Mouse (Mus musculus) liver, embryonic 11.5 days (tissue): ENCODE results near the gene Adamts6. TPM values are rescaled to one million over a fixed set of nuclear protein-coding genes. Genes with fewer than 3 reads are reported as not detected.

Source experiments
- ATAC-seq: fragments of 200-750 bp; cut with Nextera tagmentation; replicated peaks from 2 replicates; pipeline ENCODE4 v1.8.0; 2017; ENCODE audit warnings: moderate number of reproducible peaks, mild to moderate bottlenecking, moderate TSS enrichment, moderate library complexity; ENCODE audit not compliant: low FRiP score
- DNase-seq: peaks from one replicate; pipeline ENCODE4 v3.0.0-alpha.2; 2017; ENCODE audit warnings: low spot score
- H3K27ac ChIP-seq: fragments of 300-500 bp; sonication (generic); 2 replicates; pipeline ENCODE4 v1.5.1; 2014; ENCODE audit warnings: mild to moderate bottlenecking, low read depth, low read length, control low read depth
- H3K27me3 ChIP-seq: fragments of 300-500 bp; sonication (generic); replicated peaks from 2 replicates; pipeline ENCODE4 v1.6.1; 2014; ENCODE audit warnings: low read length, mixed read lengths; ENCODE audit not compliant: control insufficient read depth, insufficient read depth
- H3K36me3 ChIP-seq: fragments of 300-500 bp; sonication (generic); 2 replicates; pipeline ENCODE4 v1.6.1; 2014; ENCODE audit warnings: mild to moderate bottlenecking, low read length, moderate library complexity, mixed read lengths; ENCODE audit not compliant: control insufficient read depth, insufficient read depth
- H3K4me1 ChIP-seq: fragments of 300-500 bp; sonication (generic); replicated peaks from 2 replicates; pipeline ENCODE4 v1.6.1; 2014; ENCODE audit warnings: low read length, mixed read lengths; ENCODE audit not compliant: control insufficient read depth, insufficient read depth
- H3K4me2 ChIP-seq: fragments of 300-500 bp; sonication (generic); 2 replicates; pipeline ENCODE4 v1.6.1; 2014; ENCODE audit warnings: mild to moderate bottlenecking, control low read depth, moderate library complexity
- H3K4me3 ChIP-seq: fragments of 300-500 bp; sonication (generic); 2 replicates; pipeline ENCODE4 v1.5.1; 2014; ENCODE audit warnings: low read depth, low read length, control low read depth
- H3K9ac ChIP-seq: fragments of 300-500 bp; sonication (generic); 2 replicates; pipeline ENCODE4 v1.6.1; 2014; ENCODE audit warnings: low read depth, low read length, control low read depth
- H3K9me3 ChIP-seq: fragments of 300-500 bp; sonication (generic); 2 replicates; pipeline ENCODE4 v1.6.1; 2016; ENCODE audit warnings: low read length, inconsistent platforms, mixed read lengths; ENCODE audit not compliant: control insufficient read depth
- WGBS: fragments of 180-500 bp; shearing (Covaris S2); extraction: QIAGEN DNeasy Blood & Tissue Kit; methylation state at CpG from one replicate; pipeline ENCODE4 v1.1.7; 2014; 5-methylcytosine and 5-hydroxymethylcytosine counted together
- polyA plus RNA-seq: library from polyadenylated mRNA; unstranded; fragments of >200 nt; fragmentation: Nextera tagmentation; extraction: Ambion mirVana; gene quantifications from 2 replicates; pipeline ENCODE4 v1.2.1, GENCODE M21; 2014

Adamts6 gene
- polyA plus RNA-seq, 1 experiment from 2014 or later = 0.95 TPM

DNA sequence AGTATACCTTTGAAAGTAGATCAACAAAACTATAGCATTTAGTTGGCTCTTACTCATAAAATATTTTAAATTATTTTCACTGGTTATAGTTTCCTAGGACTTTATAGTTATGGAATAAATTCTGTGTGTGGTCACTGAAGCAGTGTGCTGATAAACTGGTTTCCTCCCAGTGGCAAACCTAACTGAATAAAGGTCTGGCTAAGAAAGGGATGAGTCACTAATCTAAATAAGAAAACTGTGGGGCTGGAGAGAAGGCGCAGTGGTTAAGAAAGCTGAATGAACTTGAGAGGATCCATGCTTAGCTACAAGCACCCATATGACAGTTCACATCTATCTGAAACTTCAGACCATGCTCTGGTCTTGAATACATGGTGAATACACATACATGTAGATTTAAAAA, 7.8 kb downstream of the Adamts6 start:
- WGBS = 69% methylated on average over 1 of the region's 1 CpGs
- Histone ChIP-seq H3K4me3 (no peak overlapping the region), H3K4me2 (no peak overlapping the region), H3K9ac (no peak overlapping the region), H3K27me3 (no peaks in the 10 kb centered on the region), H3K4me1 (no peaks in the 10 kb centered on the region), H3K9me3 (no peaks in the 10 kb centered on the region), H3K36me3 (no peaks in the 10 kb centered on the region), H3K27ac (no peak overlapping the region)
- DNase-seq = no peak
- ATAC-seq = no peak

DNA sequence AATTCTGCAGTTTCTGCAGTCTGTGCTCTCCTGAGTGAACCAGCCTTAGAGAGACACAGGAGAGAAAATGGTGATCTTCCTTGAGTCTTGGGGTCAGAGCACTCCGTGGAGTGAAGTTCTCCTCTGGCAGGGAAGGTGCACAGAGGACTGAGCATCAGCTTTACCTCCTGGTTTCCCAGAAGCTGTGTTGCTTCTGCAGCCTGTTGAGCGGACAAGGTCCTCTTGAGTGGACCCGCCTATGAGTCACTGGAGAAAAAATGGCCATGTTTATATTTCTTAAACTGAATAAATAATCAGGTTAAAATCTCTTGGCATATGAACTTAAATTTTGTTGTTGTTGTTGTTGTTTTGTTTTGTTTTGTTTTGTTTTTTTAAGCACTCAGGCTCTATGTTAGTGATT, 41.7 kb downstream of the Adamts6 start:
- no peak for DNase-seq
- Histone ChIP-seq H3K27me3 (no peaks in the 10 kb centered on the region), H3K4me3 (no peak overlapping the region), H3K9ac (no peak overlapping the region), H3K9me3 (no peaks in the 10 kb centered on the region), H3K27ac (no peak overlapping the region), H3K4me1 (no peaks in the 10 kb centered on the region), H3K36me3 (no peaks in the 10 kb centered on the region), H3K4me2 (no peak overlapping the region)
- 91% methylated on average over 3 of the region's 3 CpGs for WGBS
- ATAC-seq = no peak

DNA sequence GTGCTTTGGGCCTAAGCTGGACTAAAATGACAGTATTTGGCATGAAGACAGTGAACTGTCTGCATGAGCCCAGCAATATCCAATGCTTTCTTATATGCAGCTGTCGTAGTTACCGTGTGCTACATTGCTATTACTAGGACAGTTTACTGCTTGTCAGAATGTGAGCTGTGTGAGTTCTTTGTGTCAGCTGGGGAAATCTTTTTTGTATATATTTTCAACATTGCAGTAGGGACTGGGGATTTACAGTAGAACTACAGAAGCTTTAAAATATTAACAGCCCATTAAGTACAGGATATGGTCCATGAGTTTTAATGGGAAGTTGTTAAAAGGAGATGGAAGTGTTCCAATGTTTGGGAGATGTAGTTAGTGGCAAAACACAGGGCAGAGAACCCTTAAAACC, 42.1 kb downstream of the Adamts6 start:
- Histone ChIP-seq H3K36me3 (no peaks in the 10 kb centered on the region), H3K9me3 (no peaks in the 10 kb centered on the region), H3K4me3 (no peak overlapping the region), H3K9ac (no peak overlapping the region), H3K27me3 (no peaks in the 10 kb centered on the region), H3K4me1 (no peaks in the 10 kb centered on the region), H3K4me2 (no peak overlapping the region), H3K27ac (no peak overlapping the region)
- DNase-seq (no peak), ATAC-seq (no peak)
- 88% methylated on average over 2 of the region's 2 CpGs for WGBS

DNA sequence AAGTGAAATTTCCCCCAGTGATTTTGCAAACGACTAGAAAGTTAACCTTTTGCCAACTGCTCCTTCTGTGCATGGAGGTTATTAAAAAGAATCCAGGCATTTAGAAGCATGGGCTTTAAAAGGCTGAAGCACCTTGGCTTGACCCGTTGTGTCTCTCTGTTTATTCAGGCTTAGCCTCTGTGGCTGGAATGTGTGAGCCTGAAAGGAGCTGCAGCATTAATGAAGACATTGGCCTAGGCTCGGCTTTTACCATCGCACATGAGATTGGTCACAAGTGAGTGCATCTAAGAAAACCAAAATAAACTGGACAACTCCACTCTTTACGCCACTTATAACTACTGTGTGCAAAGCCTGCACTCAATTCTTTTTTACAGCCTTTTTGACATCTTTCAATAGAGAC, 65.0 kb downstream of the Adamts6 start:
- ATAC-seq = no peak
- Histone ChIP-seq H3K27ac (no peak overlapping the region), H3K36me3 (no peaks in the 10 kb centered on the region), H3K4me3 (no peak overlapping the region), H3K27me3 (no peaks in the 10 kb centered on the region), H3K9ac (no peak overlapping the region), H3K4me1 (no peaks in the 10 kb centered on the region), H3K4me2 (no peak overlapping the region), H3K9me3 (no peaks in the 10 kb centered on the region)
- no peak for DNase-seq
- 77% methylated on average over 5 of the region's 5 CpGs for WGBS

DNA sequence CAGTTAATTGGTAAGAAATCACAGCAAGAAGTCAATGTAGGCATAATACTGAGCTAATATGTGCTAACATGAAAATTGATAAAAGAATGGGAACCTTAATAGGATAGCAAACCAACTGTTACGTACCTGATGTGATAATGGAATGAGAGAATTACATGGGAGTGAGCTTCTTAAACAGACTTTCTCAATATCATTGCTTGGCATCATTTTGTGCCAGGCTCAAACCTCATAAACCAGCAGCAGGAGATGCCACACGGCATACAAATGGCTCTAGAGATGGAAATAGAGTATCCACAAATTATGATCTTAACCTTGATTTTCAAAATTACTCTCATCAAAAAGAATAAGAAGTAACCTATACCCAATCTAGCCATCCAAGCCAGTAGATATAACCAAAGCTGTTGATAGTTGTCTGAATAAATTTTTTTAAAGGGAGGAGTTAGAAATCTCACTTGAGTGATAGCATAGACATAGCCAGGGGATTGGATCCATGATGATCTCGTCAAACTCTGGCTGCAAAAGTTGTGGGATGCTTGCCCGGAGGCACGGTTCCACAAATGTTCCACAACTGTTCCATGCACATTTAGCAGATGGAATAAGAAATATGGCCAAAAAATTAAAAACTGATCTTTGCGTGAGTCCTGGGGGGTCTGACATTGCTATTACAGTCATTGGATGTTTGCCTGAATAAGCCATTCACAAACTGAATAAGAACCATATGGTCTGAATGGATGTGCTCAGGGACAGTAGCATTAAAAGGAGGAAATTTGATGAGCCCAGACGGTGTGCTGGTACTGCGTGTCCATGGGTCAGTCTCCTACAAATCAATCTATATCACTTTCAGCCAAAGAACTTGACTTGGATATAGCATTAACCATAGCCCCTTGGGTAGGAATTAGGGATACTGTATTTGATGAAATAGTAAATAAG, 106.1 kb downstream of the Adamts6 start:
- no peak overlapping the region for H3K4me3 ChIP-seq
- DNase-seq (no peak), ATAC-seq (no peak)
- H3K27ac ChIP-seq = no peak overlapping the region
- 88% methylated on average over 8 of the region's 8 CpGs for WGBS
- H3K4me1 ChIP-seq = no peaks in the 10 kb centered on the region
- H3K27me3 ChIP-seq = no peaks in the 10 kb centered on the region
- H3K9me3 ChIP-seq = no peaks in the 10 kb centered on the region
- no peaks in the 10 kb centered on the region for H3K36me3 ChIP-seq
- no peak overlapping the region for H3K4me2 ChIP-seq
- H3K9ac ChIP-seq = no peak overlapping the region

DNA sequence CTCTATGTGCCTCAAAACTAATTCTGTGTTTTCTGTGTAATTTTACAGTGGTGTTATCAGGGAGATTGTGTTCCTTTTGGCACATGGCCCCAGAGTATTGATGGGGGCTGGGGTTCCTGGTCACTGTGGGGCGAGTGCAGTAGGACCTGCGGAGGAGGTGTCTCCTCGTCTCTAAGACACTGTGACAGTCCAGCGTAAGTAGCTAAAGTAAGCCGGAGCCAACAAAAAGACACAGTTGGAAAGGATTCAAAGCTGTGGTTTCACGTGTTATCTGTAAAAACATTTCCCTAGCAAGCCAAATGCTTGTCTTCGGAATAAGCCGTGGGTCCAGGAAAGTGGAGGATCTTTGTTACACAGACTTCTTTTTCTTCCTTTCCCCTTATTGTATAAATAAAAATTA, 110.2 kb downstream of the Adamts6 start:
- no peak for ATAC-seq
- H3K36me3 ChIP-seq = no peaks in the 10 kb centered on the region
- no peak overlapping the region for H3K4me3 ChIP-seq
- H3K4me2 ChIP-seq = no peak overlapping the region
- 76% methylated on average over 8 of the region's 8 CpGs for WGBS
- no peak overlapping the region for H3K27ac ChIP-seq
- no peaks in the 10 kb centered on the region for H3K9me3 ChIP-seq
- no peak overlapping the region for H3K9ac ChIP-seq
- H3K4me1 ChIP-seq = no peaks in the 10 kb centered on the region
- no peak for DNase-seq
- H3K27me3 ChIP-seq = no peaks in the 10 kb centered on the region

DNA sequence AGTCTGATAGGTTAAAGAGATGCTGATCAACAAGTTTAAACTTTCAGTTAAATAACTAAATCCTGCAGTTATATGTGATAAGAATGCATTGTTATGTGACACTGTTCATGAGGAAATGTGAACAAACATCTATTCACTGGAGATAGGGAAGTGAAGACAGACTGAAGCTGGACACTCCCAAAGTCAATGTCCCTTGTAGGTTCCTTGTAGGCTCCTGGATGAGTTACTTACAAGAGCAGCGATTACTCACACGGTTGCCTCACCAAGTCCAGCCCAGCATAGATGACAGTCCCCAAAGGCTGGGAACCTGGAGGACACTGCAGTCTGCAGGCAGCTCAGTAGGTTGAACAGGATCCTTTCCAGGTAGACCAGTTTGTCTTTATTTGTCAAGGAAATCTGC, 145.1 kb downstream of the Adamts6 start:
- Histone ChIP-seq H3K36me3 (no peaks in the 10 kb centered on the region), H3K9ac (no peak overlapping the region), H3K27ac (no peak overlapping the region), H3K27me3 (no peaks in the 10 kb centered on the region), H3K9me3 (no peaks in the 10 kb centered on the region), H3K4me3 (no peak overlapping the region), H3K4me1 (no peaks in the 10 kb centered on the region), H3K4me2 (no peak overlapping the region)
- WGBS = 85% methylated on average over 2 of the region's 2 CpGs
- DNase-seq (no peak), ATAC-seq (no peak)

DNA sequence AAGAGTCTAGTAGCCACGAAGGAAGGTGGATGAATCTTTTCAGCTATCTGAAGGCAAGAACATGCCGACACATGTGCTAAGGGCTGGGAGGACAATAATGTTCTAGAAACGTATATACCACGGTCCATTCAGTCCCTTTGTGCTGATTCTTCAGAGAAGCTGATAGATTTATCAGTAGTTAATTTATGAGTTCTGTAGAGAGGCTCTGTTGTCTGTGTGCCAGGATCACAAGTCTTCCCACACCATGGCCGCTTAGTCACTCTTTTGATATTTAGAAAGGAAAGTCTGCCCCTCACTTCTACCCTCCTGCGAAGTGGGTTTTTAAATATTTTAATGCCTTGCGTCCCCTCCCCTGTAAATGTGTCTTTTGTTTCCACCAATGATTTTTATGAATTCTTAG, 154.9 kb downstream of the Adamts6 start:
- no peak overlapping the region for H3K4me2 ChIP-seq
- 85% methylated on average over 7 of the region's 7 CpGs for WGBS
- no peaks in the 10 kb centered on the region for H3K9me3 ChIP-seq
- ATAC-seq (no peak), DNase-seq (no peak)
- no peaks in the 10 kb centered on the region for H3K4me1 ChIP-seq
- H3K27me3 ChIP-seq = no peaks in the 10 kb centered on the region
- no peak overlapping the region for H3K4me3 ChIP-seq
- H3K36me3 ChIP-seq = no peaks in the 10 kb centered on the region
- no peak overlapping the region for H3K9ac ChIP-seq
- H3K27ac ChIP-seq = no peak overlapping the region

DNA sequence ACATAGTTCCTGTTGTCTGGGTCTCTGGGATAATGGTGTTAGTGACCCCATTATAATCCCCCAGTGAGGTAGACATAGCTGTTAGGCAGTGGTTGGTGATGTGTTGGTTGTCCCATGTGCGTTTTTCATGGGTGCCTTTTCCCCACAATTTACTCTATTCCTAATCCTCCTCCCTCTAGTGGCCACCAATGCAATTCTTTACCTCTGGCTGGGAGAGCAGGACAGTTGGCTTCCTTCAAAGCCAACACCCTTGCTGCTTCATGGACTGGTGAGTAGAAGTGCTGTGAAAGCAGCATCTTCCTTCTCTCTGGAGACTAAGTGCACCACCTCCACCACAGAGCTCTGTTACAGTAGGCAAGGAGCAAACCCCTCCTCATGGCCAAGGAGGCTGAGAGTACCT, 157.8 kb downstream of the Adamts6 start:
- DNase-seq (no peak), ATAC-seq (no peak)
- Histone ChIP-seq H3K4me1 (no peaks in the 10 kb centered on the region), H3K9ac (no peak overlapping the region), H3K4me3 (no peak overlapping the region), H3K4me2 (no peak overlapping the region), H3K36me3 (no peaks in the 10 kb centered on the region), H3K9me3 (no peaks in the 10 kb centered on the region), H3K27me3 (no peaks in the 10 kb centered on the region), H3K27ac (no peak overlapping the region)
- 47% methylated on average over 1 of the region's 1 CpGs for WGBS
